Mouse (Mus musculus): ENCODE measurements around the gene Rabl2.

DNA sequence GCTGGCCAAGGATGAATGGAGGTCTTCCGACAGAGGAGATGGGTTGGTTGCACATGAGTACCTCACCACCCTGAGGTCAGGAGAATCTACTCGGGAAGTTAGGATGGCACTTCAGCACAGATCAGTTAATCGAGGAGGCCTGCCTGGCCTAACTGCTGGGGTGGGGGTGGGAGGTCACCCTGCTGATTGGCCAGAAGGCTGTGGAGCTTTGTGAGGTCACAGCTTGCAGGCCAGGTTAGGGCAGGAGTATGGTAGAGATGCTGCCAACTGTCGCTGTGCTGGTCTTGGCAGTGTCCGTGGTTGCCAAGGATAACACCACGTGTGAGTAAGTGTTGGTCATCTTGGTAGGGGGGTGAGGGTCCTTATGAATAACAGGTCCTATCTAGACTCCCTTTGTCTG lies 23.6 kb downstream of the Rabl2 start, which contains the start of gene Acr:
- no peak for TF ChIP-seq POLR2A (IDR thresholded peaks at IDR 0.05; ENCODE audit: control insufficient read depth, extremely low read depth, insufficient read depth, low read length, poor library complexity)
- TF ChIP-seq CTCF (IDR thresholded peaks at IDR 0.05; ENCODE audit: borderline replicate concordance, control insufficient read depth, extremely low read depth, insufficient read depth, low read length, poor library complexity): no peak
